26 mouse cellular contexts compared by ENCODE assay signal in the genomic region with DNA sequence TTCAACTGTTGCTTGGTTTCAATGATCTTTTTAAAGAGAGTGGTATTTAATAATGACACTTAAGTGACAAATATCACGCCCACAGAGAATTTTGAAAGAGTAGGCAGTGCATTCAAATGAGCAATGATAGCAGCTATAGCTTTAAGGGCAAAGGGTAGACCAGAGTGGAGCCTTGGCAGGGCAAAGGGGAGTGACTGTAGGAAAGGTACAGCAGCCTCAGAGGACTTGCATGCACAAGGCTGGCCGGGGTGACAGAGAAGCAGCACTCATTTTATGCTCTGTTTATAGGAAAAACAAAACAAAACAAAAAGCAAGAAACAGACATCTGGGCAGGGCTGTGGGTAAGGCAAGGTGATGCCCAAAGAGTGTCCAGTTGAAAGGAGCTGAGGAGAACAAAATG. TPM values are rescaled to one million over a fixed set of nuclear protein-coding genes. Genes with fewer than 3 reads are reported as not detected.
DNase-seq lines count a peak whose midpoint lies in the region; ATAC-seq and TF ChIP-seq lines count a peak whose summit lies in the region.
"Had no signal": no experiment of that assay in that cellular context is flagged by ENCODE, and none has a peak within 500 bp of the region (broad histone marks: within the 10 kb centered on the region; RNA-seq: fewer than 3 reads in every experiment).

No protein-coding gene starts in this region.

- no peak overlapping the region for H3K4me3 ChIP-seq in heart, embryonic 10.5 days
- H3K4me3 ChIP-seq in intestine, postnatal 0 days (ENCODE audit: low read depth, low read length): peak overlapping the region; percentile 15; the same call in 1 of the 2 replicates
- H3K4me3 ChIP-seq: embryonic facial prominence, embryonic 13.5 days; erythroblast, embryonic 14.5 days; gastrocnemius, adult 2 months; heart, adult 2 months; limb, embryonic 12.5 days had no signal

- H3K9ac ChIP-seq in intestine, postnatal 0 days (ENCODE audit: low read depth, low read length): no peak overlapping the region
- H3K9ac ChIP-seq: embryonic facial prominence, embryonic 13.5 days; limb, embryonic 12.5 days had no signal

- peaks cover 4% of the 10 kb centered on the region; the same call in 1 of the 2 replicates for H3K27me3 ChIP-seq in heart, embryonic 10.5 days (ENCODE audit: insufficient read depth, poor library complexity, severe bottlenecking)
- H3K27me3 ChIP-seq in intestine, postnatal 0 days (replicated peaks; ENCODE audit: control insufficient read depth, insufficient read depth, low read length): no peaks in the 10 kb centered on the region

- 62% methylated on average over 2 of the region's 2 CpGs for WGBS in heart, embryonic 10.5 days
- WGBS in intestine, postnatal 0 days: 31% methylated on average over 2 of the region's 2 CpGs

- H3K9me3 ChIP-seq in heart, embryonic 10.5 days: no peaks in the 10 kb centered on the region
- H3K9me3 ChIP-seq in intestine, postnatal 0 days (ENCODE audit: control insufficient read depth): no peaks in the 10 kb centered on the region
- H3K9me3 ChIP-seq: embryonic facial prominence, embryonic 13.5 days; limb, embryonic 12.5 days had no signal

- H3K4me1 ChIP-seq in heart, embryonic 10.5 days: peaks cover 18% of the 10 kb centered on the region
- H3K4me1 ChIP-seq in intestine, postnatal 0 days (replicated peaks; ENCODE audit: control insufficient read depth, insufficient read depth, low read length): peaks cover 13% of the 10 kb centered on the region; the same call in 1 of the 2 replicates

- no peaks in the 10 kb centered on the region for H3K36me3 ChIP-seq in heart, embryonic 10.5 days
- H3K36me3 ChIP-seq in intestine, postnatal 0 days (ENCODE audit: control insufficient read depth, insufficient read depth): no peaks in the 10 kb centered on the region
- H3K36me3 ChIP-seq: embryonic facial prominence, embryonic 13.5 days; limb, embryonic 12.5 days had no signal

- H3K27ac ChIP-seq in heart, embryonic 10.5 days: no peak overlapping the region
- peak overlapping the region; percentile 70 for H3K27ac ChIP-seq in intestine, postnatal 0 days (ENCODE audit: low read depth, low read length)
- H3K27ac ChIP-seq: embryonic facial prominence, embryonic 13.5 days; gastrocnemius, adult 2 months; heart, adult 2 months; limb, embryonic 12.5 days had no signal

- ATAC-seq in intestine, postnatal 0 days: peak; percentile 74
- ATAC-seq: forebrain, embryonic 16.5 days; hindbrain, embryonic 16.5 days; midbrain, embryonic 16.5 days had no signal

- DNase-seq in heart, adult 11 months: peak; percentile 55
- DNase-seq in heart, embryonic 10.5 days (ENCODE audit: low spot score): no peak
- DNase-seq in kidney, postnatal 36 days: peak; percentile 41 to 59
- no peak for DNase-seq in kidney, postnatal 4 days
- peak; percentile 71 for DNase-seq in adipocyte (ENCODE audit: low spot score)
- DNase-seq in c-Kit-positive CD71-positive TER-119-positive erythroid progenitor cells, embryonic 14.5 days (ENCODE audit: low spot score): no peak
- no peak for DNase-seq in embryo, embryonic 10 days (ENCODE audit: low spot score)
- DNase-seq: cerebellum, adult 11-12 months; cerebellum, adult 9-11 months; gastrocnemius, adult 2 months; gastrocnemius, postnatal 36 days; heart, adult 2 months; heart, postnatal 14 days; layer of hippocampus, adult 9-11 months; lung, postnatal 36 days; right cerebral cortex, postnatal 25 days; spleen, adult 18-20 months; thymus, postnatal 25 days had no signal

- peak overlapping the region; percentile 55 for H3K4me2 ChIP-seq in intestine, postnatal 0 days (replicated peaks; ENCODE audit: low read depth)
- H3K4me2 ChIP-seq: embryonic facial prominence, embryonic 13.5 days; limb, embryonic 12.5 days; midbrain, embryonic 11.5 days had no signal

- TF ChIP-seq CTCF in intestine, postnatal 0 days (IDR thresholded peaks at IDR 0.05; ENCODE audit: low read depth): no peak

RNA-seq across cellular contexts. Expression of a gene that starts 5.5 kb away (rescaled TPM):
- polyA plus RNA-seq in heart, embryonic 10.5 days (2016; fragmentation: Nextera tagmentation; extraction: Ambion mirVana): 15.9 and 20.1 TPM in 2 replicates
- polyA plus RNA-seq in intestine, postnatal 0 days (2015; fragmentation: Nextera tagmentation; extraction: Ambion mirVana): 12.0 and 15.4 TPM in 2 replicates

RNA-seq across cellular contexts. Expression of a gene that starts 6.3 kb away (rescaled TPM):
- 1.4 and 1.5 TPM in 2 replicates for polyA plus RNA-seq in heart, embryonic 10.5 days (2016; fragmentation: Nextera tagmentation; extraction: Ambion mirVana)
- 2.1 and 2.9 TPM in 2 replicates for polyA plus RNA-seq in intestine, postnatal 0 days (2015; fragmentation: Nextera tagmentation; extraction: Ambion mirVana)

Comparison
In these comparisons a context has a peak if more than half of its experiments do, and no peak if none do; other contexts are left out.
1. DNase-seq: peak in heart, adult 11 months (single experiment), kidney, postnatal 36 days (2 of 2) and adipocyte (single experiment); none in heart, embryonic 10.5 days (single experiment), kidney, postnatal 4 days (0 of 2), c-Kit-positive CD71-positive TER-119-positive erythroid progenitor cells, embryonic 14.5 days (single experiment) and embryo, embryonic 10 days (single experiment).